Mouse (Mus musculus) urinary bladder, adult 2 months (tissue): Measurements from ENCODE around the gene Naa40. TPM values are rescaled to one million over a fixed set of nuclear protein-coding genes. Genes with fewer than 3 reads are reported as not detected.

Experiments used
- DNase-seq: peaks from one replicate; pipeline ENCODE4 v3.0.0; 2022; ENCODE audit warnings: low spot score
- polyA plus RNA-seq: library from polyadenylated mRNA; depleted of rRNA; stranded (reverse); fragments of >200 nt; gene quantifications from 2 replicates; pipeline ENCODE4 v1.2.3, GENCODE M21; 2012

The Naa40 gene
- polyA plus RNA-seq, 1 experiment: 27.6 TPM

DNA sequence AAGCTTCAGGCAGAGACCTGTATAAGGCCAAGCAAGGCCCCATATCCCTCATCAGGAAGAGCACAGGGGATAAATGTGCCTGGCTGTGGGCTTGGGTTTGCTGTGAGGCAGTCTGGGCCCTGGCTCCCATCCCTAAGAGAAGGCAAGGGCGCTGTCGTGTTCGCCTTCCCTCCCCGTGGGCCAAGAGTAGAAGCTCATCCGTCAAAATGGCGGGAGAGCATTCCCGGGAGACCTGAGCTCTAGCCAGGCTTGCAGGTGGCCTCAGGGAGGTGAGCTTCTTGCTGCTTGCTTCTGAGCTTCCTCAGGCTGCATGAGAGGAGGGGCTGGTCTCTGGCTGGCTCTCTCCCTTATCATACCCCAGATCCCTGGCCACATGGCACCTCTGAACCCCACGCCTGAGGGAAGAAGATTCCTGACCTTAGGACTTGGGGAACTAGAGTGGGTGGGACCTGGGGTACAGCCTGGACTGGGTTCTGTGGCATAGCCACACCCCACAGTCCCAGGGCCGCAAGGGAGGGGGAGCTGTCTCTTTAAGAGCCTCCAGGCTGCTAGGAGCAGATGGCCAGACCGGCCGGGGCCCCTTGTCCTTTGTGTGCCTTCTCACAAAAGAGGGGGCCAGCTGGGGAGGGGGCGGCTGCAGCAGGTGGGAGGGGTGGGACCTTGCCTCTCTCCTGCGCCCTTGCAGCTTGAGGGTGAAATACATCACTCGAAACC, 24.7 kb upstream of the Naa40 start:
- DNase-seq: no peak

DNA sequence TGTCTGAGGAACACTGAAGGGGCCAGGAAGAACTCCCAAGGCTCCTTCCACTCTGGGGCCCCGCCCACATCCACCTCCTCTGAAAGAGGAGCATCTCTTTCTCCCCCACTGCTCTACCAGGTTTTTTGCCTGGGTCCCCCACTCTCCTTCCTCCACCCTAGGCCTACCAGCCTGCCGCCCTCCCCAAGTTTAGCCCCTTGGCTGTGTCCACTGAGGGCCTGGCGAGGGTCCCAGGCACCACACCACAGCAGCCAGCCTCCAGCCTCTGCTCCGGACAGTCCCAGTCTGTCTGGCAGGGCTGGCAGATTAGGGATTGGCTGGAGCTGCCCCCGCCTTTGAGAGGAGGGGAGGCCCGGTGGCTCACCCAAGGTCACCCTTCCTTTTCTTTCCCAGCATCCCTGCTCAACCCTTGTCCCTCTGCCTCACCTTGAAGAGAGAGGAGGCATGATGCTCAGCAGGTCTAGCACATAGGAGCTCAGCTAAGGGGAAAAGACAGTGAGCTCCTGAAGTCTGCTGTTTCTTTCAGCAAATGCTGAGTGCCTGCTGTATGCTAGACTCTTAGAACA, 23.9 kb upstream of the Naa40 start:
- no peak for DNase-seq

GRCm38 (mm10) chr19:7264088-7264765, 23.2 kb upstream of the Naa40 start:
- peak; percentile 76 for DNase-seq

DNA sequence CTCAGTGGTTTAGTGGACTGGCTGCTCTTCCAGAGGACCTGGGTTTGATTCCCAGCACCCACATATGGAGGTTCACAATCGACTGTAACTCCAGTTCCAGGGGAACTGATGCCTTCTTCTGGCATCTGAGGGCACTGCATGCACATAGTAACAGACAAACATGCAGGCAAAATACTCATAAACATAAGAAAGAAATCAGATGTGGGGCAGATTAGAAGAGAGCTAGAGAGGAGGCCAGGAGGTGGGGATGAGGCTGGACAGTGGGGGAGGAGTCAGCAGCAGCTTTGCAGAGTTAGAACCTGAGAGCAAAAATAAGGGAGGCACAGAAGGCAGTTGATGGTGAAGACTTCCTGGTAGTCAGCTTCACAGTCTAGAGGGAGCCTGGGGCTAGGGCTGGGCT, 21.6 kb upstream of the Naa40 start:
- no peak for DNase-seq

DNA sequence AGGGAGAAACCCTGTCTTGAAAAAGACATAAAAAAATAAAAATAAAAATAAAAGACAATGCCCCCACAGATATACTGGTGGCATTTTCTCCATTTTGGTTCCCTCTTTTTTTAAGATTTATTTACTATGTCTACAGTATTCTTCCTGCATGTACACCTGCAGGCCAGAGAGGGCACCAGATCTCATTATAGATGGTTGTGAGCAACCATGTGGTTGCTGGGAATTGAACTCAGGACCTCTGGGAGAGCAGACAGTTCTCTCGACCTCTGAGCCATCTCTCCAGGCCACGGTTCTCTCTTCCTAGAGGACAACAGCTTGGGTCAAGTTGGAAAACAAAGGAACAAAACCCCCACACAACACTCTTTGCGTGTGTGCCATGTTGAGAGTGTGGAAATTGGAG, 21.0 kb upstream of the Naa40 start:
- no peak for DNase-seq

GRCm38 (mm10) chr19:7261476-7261875, 20.5 kb upstream of the Naa40 start:
- no peak for DNase-seq

- no peak for DNase-seq
These were observed 16.9 kb upstream of the Naa40 start for GRCm38 (mm10) chr19:7257881-7258280.

DNA sequence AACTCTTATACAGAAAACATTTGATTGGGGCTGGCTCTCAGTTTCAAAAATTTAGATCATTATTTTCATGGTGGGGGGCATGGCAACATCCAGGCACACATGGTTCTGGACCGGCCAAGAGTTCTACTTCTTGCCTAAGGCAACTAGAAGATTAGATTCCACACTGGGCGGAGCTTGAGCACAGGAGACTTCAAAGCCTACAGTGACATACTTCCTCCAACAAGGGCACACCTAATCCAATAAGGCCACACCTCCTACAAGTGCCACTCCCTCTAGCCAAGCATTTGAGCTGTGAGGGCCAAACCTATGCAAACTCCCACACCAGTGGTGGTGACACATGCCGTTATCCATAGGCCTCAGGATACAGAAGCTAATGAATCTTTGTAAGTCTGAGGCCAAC, 5.0 kb upstream of the Naa40 start:
- DNase-seq: no peak

DNA sequence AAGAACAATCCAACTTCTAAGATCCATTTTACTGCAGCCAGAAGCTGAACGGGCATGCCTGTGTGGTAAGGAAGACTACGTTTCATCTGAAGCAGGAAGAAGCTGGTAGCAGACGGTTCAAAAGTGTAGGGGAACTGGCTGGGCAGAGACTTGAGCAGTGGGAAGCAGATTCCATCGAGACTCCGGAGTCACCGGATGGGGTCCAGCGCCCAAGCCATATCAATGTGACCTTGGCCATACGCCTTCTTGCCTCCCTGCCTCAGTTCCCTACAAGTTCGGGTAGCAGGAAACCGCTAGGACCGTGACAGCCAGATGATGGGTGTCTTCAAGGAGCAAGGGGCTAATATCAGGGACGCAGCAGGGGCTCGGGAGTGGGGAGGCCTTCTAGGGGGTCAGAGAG, 692 bp downstream of the Naa40 start:
- no peak for DNase-seq

DNA sequence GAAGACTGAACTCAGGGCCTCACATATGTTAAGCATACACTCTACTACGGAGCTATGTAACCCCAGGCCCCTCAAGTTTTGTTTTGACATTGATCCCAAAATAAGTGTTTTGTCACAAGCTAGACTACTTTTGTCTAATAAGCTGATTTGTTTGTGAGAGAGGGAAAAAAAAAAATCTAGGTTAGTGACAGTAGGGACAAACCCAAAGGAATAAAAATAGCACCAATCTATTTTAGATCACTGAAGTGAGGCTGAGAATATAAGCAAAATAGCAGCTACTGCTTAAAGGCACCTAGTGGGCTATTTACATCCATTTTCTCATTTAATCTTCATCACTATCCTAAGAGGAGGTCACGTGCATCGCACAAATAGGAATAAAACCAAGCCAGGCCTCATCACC, 1.4 kb downstream of the Naa40 start:
- DNase-seq: no peak

- DNase-seq: no peak
These were observed 4.2 kb downstream of the Naa40 start for GRCm38 (mm10) chr19:7236742-7237141.

- no peak for DNase-seq
These were observed 5.0 kb downstream of the Naa40 start for GRCm38 (mm10) chr19:7236011-7236410.

DNA sequence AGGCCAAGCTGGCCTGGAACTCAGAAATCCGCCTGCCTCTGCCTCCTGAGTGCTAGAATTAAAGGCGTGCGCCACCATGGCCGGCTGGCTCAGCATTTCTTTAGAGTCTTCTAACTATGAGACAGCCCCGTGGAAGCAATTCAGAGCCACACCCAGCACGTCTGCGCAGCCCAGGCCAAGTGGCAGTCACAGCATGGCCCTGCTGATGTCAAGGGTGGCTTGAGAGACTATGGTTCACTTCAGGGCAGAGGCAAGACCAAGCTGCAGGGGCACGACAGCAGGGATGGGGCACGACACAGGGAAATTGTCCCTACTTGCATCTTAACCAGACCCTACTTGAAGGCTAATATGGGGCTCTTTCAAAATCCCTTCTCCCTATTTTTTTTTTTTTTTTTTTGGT, 5.5 kb downstream of the Naa40 start:
- DNase-seq: no peak

GRCm38 (mm10) chr19:7234537-7235221, 6.3 kb downstream of the Naa40 start:
- DNase-seq: peak; percentile 49

DNA sequence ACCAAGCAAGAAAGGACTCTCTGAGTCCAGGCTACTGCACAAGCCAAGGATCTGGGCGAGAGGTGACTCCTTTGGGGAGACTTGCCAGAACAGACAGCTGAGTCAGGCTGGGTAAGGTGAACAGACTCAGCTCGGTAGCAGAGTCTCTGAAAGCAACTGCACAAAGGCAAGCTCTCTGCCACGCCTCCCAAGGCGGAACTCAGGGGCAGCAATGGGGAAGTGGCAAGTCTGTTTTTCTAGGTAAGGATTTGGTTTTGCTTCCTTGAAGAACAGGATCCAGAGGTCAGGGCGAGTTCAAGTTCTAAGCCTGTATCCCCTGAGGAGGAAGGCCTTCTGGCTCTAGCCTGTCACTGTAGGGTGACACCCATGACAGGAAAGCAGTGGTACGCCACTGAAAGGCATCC, 14.5 kb downstream of the Naa40 start:
- DNase-seq: no peak

GRCm38 (mm10) chr19:7225096-7225690, 15.8 kb downstream of the Naa40 start:
- DNase-seq: no peak

DNA sequence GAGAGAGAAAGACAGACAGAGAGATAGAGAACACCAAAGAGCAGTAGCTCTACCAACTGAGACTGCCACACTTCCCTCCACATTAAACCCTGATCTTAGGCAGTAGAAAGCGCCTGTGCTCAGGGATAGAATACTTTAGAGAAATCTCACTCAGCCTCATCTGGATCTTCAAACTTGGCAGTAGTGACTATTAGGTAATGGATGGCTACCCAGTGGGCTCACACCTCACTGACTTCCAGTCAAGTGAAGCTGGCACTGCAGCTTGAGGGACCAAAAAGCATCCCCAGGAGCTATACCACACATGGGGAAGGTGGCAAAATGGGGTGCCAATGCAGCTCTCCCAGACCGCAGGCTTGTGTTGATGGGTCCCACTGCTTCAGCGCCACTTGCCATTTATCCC, 16.7 kb downstream of the Naa40 start:
- DNase-seq: no peak

GRCm38 (mm10) chr19:7223488-7223887, 17.5 kb downstream of the Naa40 start:
- DNase-seq: no peak

DNA sequence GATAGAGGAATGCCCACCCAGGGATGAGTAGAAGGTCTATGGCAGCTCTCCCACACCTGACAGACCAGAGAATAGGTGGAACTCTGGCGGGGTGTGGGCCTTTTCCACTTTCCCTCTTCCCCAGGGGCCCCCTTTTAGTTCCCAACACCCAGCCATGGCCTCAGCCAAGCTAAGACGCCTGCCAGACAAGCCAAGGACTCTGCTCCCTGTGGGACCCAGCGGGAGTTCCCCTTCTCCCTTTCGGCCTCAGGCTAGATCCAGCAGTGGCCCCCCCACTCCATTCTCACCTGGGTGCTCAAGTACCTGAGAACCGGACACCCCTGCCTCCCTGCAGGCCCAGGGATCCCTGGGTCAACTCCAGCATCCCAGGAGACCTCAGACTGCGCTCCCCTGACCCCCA, 18.8 kb downstream of the Naa40 start:
- no peak for DNase-seq

DNA sequence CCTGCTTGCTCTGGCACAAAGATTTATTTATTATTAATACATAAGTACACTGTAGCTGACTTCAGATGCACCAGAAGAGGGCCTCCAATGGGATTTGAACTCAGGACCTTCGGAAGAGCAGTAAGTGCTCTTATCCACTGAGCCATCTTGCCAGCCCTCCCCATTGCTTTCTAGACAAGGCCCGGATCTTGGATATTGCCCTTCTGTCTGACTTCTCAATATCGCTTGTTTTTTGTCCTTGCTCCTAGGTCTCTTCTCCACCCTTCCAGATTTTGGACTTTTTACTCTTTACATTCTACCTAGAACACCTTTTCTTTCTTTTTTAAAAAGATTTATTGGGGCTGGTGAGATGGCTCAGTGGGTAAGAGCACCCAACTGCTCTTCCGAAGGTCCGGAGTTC, 22.2 kb downstream of the Naa40 start:
- no peak for DNase-seq

GRCm38 (mm10) chr19:7217926-7218267, 23.1 kb downstream of the Naa40 start:
- no peak for DNase-seq

- DNase-seq: peak; percentile 84
These were observed 23.6 kb downstream of the Naa40 start, which contains the start of gene Cox8a for GRCm38 (mm10) chr19:7217162-7217925. Cox8a (minus strand) TSS chr19:7217616.
